Mouse (Mus musculus) heart, adult 11 months (tissue): ENCODE measurements at regions not wholly inside any gene's neighbourhood (a gene's known extent, or its start where the extent isn't known, plus 50 kb on each side); places are given as distances from the start of the nearest gene placed in this dataset.

Experiments used
- DNase-seq: peaks from one replicate; pipeline ENCODE4 v3.0.0; 2022

GRCm38 (mm10) chr1:113550172-113550571, 1685.5 kb upstream of the Dsel start:
- DNase-seq: no peak

- DNase-seq: no peak
These were observed 1675.3 kb upstream of the Dsel start for GRCm38 (mm10) chr1:113539981-113540380.

- no peak for DNase-seq
These were observed 1665.8 kb upstream of the Dsel start for GRCm38 (mm10) chr1:113530553-113530952.

- no peak for DNase-seq
These were observed 1631.3 kb upstream of the Dsel start for GRCm38 (mm10) chr1:113495987-113496386.

- DNase-seq: no peak
These were observed 1625.7 kb upstream of the Dsel start for GRCm38 (mm10) chr1:113490243-113491003.

- DNase-seq: no peak
These were observed 1592.0 kb upstream of the Dsel start for GRCm38 (mm10) chr1:113456538-113457273.

GRCm38 (mm10) chr1:113433701-113434100, 1569.0 kb upstream of the Dsel start:
- no peak for DNase-seq

GRCm38 (mm10) chr1:113431266-113431665, 1566.5 kb upstream of the Dsel start:
- DNase-seq: no peak

- DNase-seq: no peak
These were observed 1548.1 kb upstream of the Dsel start for GRCm38 (mm10) chr1:113412858-113413257.

- DNase-seq: peak; percentile 4
These were observed 1530.6 kb upstream of the Dsel start for GRCm38 (mm10) chr1:113395267-113395824.

GRCm38 (mm10) chr1:113394326-113394725, 1529.6 kb upstream of the Dsel start:
- DNase-seq: peak; percentile 34

- no peak for DNase-seq
These were observed 1528.2 kb upstream of the Dsel start for GRCm38 (mm10) chr1:113392962-113393361.

GRCm38 (mm10) chr1:113389920-113390319, 1525.2 kb upstream of the Dsel start:
- peak; percentile 45 for DNase-seq

GRCm38 (mm10) chr1:113384888-113385430, 1520.2 kb upstream of the Dsel start:
- DNase-seq: no peak

GRCm38 (mm10) chr1:113383717-113384116, 1519.0 kb upstream of the Dsel start:
- no peak for DNase-seq

- no peak for DNase-seq
These were observed 1508.0 kb upstream of the Dsel start for GRCm38 (mm10) chr1:113372679-113373078.

GRCm38 (mm10) chr1:113358242-113358641, 1493.5 kb upstream of the Dsel start:
- no peak for DNase-seq

GRCm38 (mm10) chr1:113308037-113308436, 1443.3 kb upstream of the Dsel start:
- DNase-seq: no peak

- DNase-seq: no peak
These were observed 1433.1 kb upstream of the Dsel start for GRCm38 (mm10) chr1:113297807-113298206.

GRCm38 (mm10) chr1:113288242-113288641, 1423.5 kb upstream of the Dsel start:
- no peak for DNase-seq

- DNase-seq: no peak
These were observed 1419.4 kb upstream of the Dsel start for GRCm38 (mm10) chr1:113284122-113284521.

- DNase-seq: no peak
These were observed 1394.7 kb upstream of the Dsel start for GRCm38 (mm10) chr1:113259421-113259820.

- DNase-seq: no peak
These were observed 1382.6 kb upstream of the Dsel start for GRCm38 (mm10) chr1:113247325-113247724.

- DNase-seq: no peak
These were observed 1345.4 kb upstream of the Dsel start for GRCm38 (mm10) chr1:113210095-113210494.
